Mouse (Mus musculus) kidney, embryonic 14.5 days (tissue): ENCODE measurements at regions not wholly inside any gene's neighbourhood (a gene's known extent, or its start where the extent isn't known, plus 50 kb on each side); places are given as distances from the start of the nearest gene placed in this dataset.

Experiments used
- ATAC-seq: fragments of 200-750 bp; cut with Nextera tagmentation; 2 replicates; pipeline ENCODE4 v1.8.0; 2017; ENCODE audit warnings: moderate number of reproducible peaks, mild to moderate bottlenecking, moderate TSS enrichment, moderate library complexity; ENCODE audit not compliant: low FRiP score, low TSS enrichment
- H3K27ac ChIP-seq: fragments of 300-500 bp; sonication (generic); 2 replicates; pipeline ENCODE4 v1.5.1; 2014; ENCODE audit warnings: low read depth, mild to moderate bottlenecking, low read length, moderate library complexity, mixed read lengths
- H3K27me3 ChIP-seq: fragments of 300-500 bp; sonication (generic); 2 replicates; pipeline ENCODE4 v1.6.1; 2014; ENCODE audit warnings: mild to moderate bottlenecking, low read length; ENCODE audit not compliant: control insufficient read depth, insufficient read depth
- H3K36me3 ChIP-seq: fragments of 300-500 bp; sonication (generic); 2 replicates; pipeline ENCODE4 v1.6.1; 2014; ENCODE audit warnings: low read length, mixed read lengths; ENCODE audit not compliant: control insufficient read depth, insufficient read depth
- H3K4me1 ChIP-seq: fragments of 300-500 bp; sonication (generic); 2 replicates; pipeline ENCODE4 v1.6.1; 2014; ENCODE audit warnings: low read length, mixed read lengths; ENCODE audit not compliant: control insufficient read depth, insufficient read depth
- H3K4me2 ChIP-seq: fragments of 300-500 bp; sonication (generic); replicated peaks from 2 replicates; pipeline ENCODE4 v1.6.1; 2014; ENCODE audit warnings: low read depth, mild to moderate bottlenecking, low read length
- H3K4me3 ChIP-seq: fragments of 300-500 bp; sonication (generic); 2 replicates; pipeline ENCODE4 v1.5.1; 2014; ENCODE audit warnings: mild to moderate bottlenecking, low read length
- H3K9ac ChIP-seq: fragments of 300-500 bp; sonication (generic); 2 replicates; pipeline ENCODE4 v1.6.1; 2014; ENCODE audit warnings: low read depth, mild to moderate bottlenecking, low read length, moderate library complexity
- H3K9me3 ChIP-seq: fragments of 300-500 bp; sonication (generic); 2 replicates; pipeline ENCODE4 v1.6.1; 2016; ENCODE audit warnings: low read length; ENCODE audit not compliant: control insufficient read depth
- WGBS: fragments of 180-500 bp; shearing (Covaris S2); extraction: QIAGEN DNeasy Blood & Tissue Kit; methylation state at CpG from one replicate; pipeline ENCODE4 v1.1.7; 2014; 5-methylcytosine and 5-hydroxymethylcytosine counted together

- whole genome bisulfite sequencing: 19% methylated on average over 2 of the region's 2 CpGs
- no peaks in the 10 kb centered on the region for H3K9me3 ChIP-seq
- no peak overlapping the region for H3K9ac ChIP-seq
- H3K4me3 ChIP-seq: no peak overlapping the region
- no peak overlapping the region for H3K4me2 ChIP-seq
- no peak overlapping the region for H3K27ac ChIP-seq
- no peaks in the 10 kb centered on the region for H3K36me3 ChIP-seq
- H3K27me3 ChIP-seq: no peaks in the 10 kb centered on the region
- ATAC-seq: 0 out of 2 replicates have a peak, but pooled peaks have one; percentile 35
- 0 out of 2 replicates have a peak, but pooled peaks cover 3% of the 10 kb centered on the region for H3K4me1 ChIP-seq
These were observed 296.2 kb downstream of the Cd47 start for GRCm38 (mm10) chr16:50096563-50096962.

GRCm38 (mm10) chr16:50103340-50103739, 303.0 kb downstream of the Cd47 start:
- H3K27ac ChIP-seq: no peak overlapping the region
- no peaks in the 10 kb centered on the region for H3K9me3 ChIP-seq
- H3K4me2 ChIP-seq: no peak overlapping the region
- no peak overlapping the region for H3K4me3 ChIP-seq
- H3K4me1 ChIP-seq: no peaks in the 10 kb centered on the region
- no peak for ATAC-seq
- H3K36me3 ChIP-seq: no peaks in the 10 kb centered on the region
- 74% methylated on average over 7 of the region's 7 CpGs for WGBS
- no peak overlapping the region for H3K9ac ChIP-seq
- no peaks in the 10 kb centered on the region for H3K27me3 ChIP-seq

DNA sequence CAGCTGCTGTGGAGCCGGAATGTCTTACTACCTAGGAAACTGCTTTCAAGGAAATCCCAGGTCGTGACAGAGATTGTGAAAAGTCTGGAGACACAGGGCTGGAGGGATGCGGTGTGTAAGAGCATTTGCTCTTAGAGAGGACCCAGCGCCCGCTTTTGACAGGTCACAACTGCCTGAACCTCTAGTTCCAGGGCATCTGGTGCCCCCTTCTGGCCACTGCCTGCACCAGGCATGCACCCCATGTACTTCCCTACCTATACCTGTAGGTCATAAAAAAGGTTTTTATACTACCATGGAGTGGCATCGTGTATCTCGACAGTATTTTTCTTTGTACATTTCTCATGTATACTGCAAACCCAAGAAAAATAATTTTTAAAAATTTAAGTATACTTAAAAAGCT, 314.0 kb downstream of the Bbx start:
- Histone ChIP-seq H3K9ac (no peak overlapping the region), H3K27me3 (no peaks in the 10 kb centered on the region), H3K4me3 (no peak overlapping the region), H3K36me3 (no peaks in the 10 kb centered on the region), H3K27ac (no peak overlapping the region), H3K4me2 (no peak overlapping the region), H3K9me3 (no peaks in the 10 kb centered on the region), H3K4me1 (no peaks in the 10 kb centered on the region)
- 93% methylated on average over 7 of the region's 7 CpGs for WGBS
- ATAC-seq: no peak

DNA sequence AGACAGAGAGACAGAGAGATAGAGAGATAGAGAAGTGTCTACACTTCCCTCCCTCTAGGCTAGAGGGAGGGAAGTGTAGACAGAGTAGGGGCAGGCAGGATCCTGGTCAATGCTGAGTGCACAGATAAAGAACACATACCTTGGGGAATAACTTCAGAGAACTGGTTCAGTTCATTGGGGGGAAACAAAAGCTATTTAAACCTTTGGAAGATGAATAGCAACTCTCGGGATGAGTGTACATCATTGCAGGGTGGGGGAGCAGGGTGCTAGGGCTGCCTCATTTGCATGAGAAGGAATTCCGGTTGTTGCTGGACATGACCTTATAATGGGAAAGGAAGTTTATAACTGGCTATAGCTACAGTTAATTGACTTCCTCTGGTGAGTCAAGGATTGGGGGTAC, 309.7 kb downstream of the Bbx start:
- no peak overlapping the region for H3K4me2 ChIP-seq
- ATAC-seq: no peak
- H3K4me1 ChIP-seq: no peaks in the 10 kb centered on the region
- no peak overlapping the region for H3K27ac ChIP-seq
- no peaks in the 10 kb centered on the region for H3K36me3 ChIP-seq
- no peak overlapping the region for H3K4me3 ChIP-seq
- H3K9ac ChIP-seq: no peak overlapping the region
- 57% methylated on average over 2 of the region's 2 CpGs for WGBS
- H3K27me3 ChIP-seq: no peaks in the 10 kb centered on the region
- no peaks in the 10 kb centered on the region for H3K9me3 ChIP-seq

DNA sequence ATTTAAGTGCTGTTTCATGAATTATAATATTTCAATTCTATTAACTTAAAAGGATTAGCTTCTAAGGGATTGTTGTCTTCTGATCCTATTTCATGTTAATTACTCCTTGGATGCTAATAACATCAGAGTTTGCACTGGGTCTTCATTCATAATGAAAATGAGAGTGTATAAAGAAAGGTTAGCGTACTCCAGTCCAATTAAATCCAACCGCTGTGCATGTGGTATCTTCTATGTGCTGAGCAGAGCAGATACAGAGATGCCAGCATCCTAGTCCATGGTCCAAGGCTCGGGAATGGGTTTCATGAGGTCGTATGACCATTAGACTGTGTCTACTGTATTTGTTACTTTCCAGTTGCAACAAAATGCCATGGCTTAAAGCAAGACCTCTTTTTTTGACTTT, 307.5 kb downstream of the Bbx start:
- Histone ChIP-seq H3K27ac (no peak overlapping the region), H3K4me1 (no peaks in the 10 kb centered on the region), H3K4me3 (no peak overlapping the region), H3K9me3 (no peaks in the 10 kb centered on the region), H3K4me2 (no peak overlapping the region), H3K27me3 (no peaks in the 10 kb centered on the region), H3K9ac (no peak overlapping the region), H3K36me3 (no peaks in the 10 kb centered on the region)
- WGBS: 92% methylated on average over 4 of the region's 4 CpGs
- no peak for ATAC-seq

DNA sequence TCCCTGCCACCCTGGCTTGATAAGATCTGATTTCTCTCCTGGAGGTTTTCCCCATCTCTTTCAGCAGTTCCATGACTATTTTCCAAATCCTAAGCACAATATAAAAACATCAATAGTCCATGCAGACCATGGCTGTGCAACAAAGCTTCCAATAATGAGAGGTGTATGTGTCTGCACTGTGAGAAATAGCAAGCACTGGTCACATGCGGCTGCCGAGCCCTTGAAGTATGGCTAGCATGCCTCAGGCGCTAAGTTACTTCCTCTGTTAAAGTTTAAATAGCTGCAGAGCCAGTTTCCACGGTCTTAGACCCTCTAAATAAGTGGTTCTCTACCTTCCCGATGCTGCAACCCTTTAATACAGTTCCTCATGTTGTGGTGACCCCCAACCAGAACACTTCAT, 306.6 kb downstream of the Bbx start:
- 67% methylated on average over 5 of the region's 5 CpGs for WGBS
- Histone ChIP-seq H3K4me1 (no peaks in the 10 kb centered on the region), H3K27me3 (no peaks in the 10 kb centered on the region)

GRCm38 (mm10) chr16:50131406-50131805, 300.8 kb downstream of the Bbx start:
- Histone ChIP-seq H3K27me3 (no peaks in the 10 kb centered on the region), H3K9me3 (no peaks in the 10 kb centered on the region), H3K4me2 (no peak overlapping the region), H3K4me1 (no peaks in the 10 kb centered on the region), H3K27ac (no peak overlapping the region), H3K36me3 (no peaks in the 10 kb centered on the region), H3K9ac (no peak overlapping the region), H3K4me3 (no peak overlapping the region)
- WGBS: 100% methylated on average over 2 of the region's 2 CpGs
- no peak for ATAC-seq

More for the DNA sequence above, 306.6 kb downstream of the Bbx start:
- ATAC-seq: peak; percentile 73
- no peaks in the 10 kb centered on the region for H3K9me3 ChIP-seq
- no peak overlapping the region for H3K4me3 ChIP-seq
- no peaks in the 10 kb centered on the region for H3K36me3 ChIP-seq
- no peak overlapping the region for H3K4me2 ChIP-seq
- peak overlapping the region; percentile 37; the same call in 1 of the 2 replicates for H3K27ac ChIP-seq
- no peak overlapping the region for H3K9ac ChIP-seq
